Mouse (Mus musculus) heart, postnatal 0 days (tissue): Measurements from ENCODE around the gene Plcg2.

ENCODE experiments used
- CTCF ChIP-seq: IDR thresholded peaks from 2 replicates; pipeline ENCODE4 v1.5.1; 2016; ENCODE audit warnings: antibody characterized with exemption, control low read depth, low read depth
- EP300 ChIP-seq: IDR thresholded peaks from 2 replicates; pipeline ENCODE4 v1.6.1; 2016; ENCODE audit warnings: antibody characterized with exemption, low read depth

- TF ChIP-seq CTCF: no peak
- TF ChIP-seq EP300: no peak
Observed at GRCm38 (mm10) chr8:117516876-117517565, 18.9 kb downstream of the Plcg2 start.
